Mouse (Mus musculus): ENCODE data around the gene Tcp11l1.

Tcp11l1 gene

GRCm38 (mm10) chr2:104712486-104712809 lies 479 bp upstream of the Tcp11l1 start:
- DNase-seq (ENCODE audit: low spot score): no peak

DNA sequence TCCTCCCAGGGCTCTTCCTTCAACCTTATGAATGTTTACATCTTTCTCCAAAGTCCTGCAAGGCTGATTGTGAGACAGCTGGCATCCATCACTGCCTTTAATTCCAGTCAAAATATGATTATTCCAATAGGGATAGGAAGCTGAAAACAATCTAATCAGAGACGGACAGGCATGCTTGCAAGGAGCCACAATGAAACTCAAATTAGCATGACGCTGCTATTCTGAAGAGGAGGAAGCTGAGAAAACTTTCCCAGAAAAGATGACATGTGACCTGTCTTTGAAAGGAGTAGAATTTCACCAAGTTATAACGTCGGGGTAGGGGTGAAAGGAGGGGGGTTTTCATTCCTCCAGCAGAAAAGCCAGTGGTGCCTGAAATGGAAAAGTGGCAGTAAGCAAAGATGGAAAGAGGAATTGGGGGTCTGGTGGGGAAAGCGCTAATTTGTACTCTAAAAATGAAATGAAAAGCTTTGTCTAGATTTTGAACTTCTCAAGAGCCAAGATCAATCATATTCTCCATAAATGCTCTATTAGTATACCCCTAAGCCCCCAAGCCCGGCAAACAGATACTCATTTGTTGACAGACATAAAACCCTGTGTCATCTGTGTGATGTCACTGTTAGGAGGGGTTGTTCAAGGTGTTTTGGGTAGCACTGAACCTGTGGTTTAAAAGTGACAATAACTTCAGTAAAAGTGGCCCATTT lies 1.1 kb downstream of the Tcp11l1 start:
- no peak for DNase-seq (ENCODE audit: low spot score)

DNA sequence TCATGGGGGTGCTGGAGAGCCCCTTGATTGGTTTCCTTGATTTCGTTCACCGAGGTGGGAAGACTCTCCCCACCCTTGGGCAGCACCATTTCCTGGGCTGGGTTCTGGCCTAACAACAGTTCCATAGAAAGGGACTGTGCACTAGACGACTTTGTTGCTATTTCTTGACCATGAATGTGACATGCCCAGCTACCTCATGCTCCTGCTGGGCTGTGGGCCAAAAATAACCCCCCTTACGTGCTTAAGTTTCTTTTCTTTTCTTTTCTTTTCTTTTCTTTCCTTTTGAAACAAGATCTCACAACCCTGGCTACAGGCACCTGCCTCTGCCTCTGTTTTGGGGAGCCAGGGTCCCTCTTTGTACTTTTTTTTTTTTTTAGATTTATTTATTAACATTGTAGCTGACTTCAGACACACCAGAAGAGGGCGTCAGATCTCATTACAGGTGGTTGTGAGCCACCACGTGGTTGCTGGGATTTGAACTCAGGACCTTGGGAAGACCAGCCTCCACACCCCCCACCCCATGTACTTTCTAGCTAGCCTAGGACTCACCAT lies 2.1 kb downstream of the Tcp11l1 start:
- no peak for DNase-seq (ENCODE audit: low spot score)

GRCm38 (mm10) chr2:104704355-104704754 lies 7.6 kb downstream of the Tcp11l1 start:
- no peak for DNase-seq (ENCODE audit: low spot score)

DNA sequence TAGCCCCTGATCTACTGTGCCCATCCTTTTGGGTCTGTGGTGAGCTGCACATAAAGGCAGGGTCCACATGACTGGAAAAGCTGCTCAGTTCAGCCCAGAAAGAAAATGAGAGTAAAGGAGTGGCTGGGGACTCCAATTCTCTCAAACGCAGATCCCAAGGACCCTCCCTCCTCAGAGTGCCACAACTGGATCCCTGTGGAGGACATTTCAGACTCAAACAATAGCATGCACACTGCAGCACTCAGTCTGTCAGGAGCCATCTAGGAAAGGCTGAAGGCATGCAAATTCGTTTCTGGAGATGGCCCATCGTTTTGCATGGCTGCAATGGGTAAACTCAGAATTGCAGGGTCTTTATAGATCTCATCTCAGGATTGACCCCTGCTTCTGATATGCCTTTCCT lies 8.8 kb downstream of the Tcp11l1 start:
- no peak for DNase-seq (ENCODE audit: low spot score)

DNA sequence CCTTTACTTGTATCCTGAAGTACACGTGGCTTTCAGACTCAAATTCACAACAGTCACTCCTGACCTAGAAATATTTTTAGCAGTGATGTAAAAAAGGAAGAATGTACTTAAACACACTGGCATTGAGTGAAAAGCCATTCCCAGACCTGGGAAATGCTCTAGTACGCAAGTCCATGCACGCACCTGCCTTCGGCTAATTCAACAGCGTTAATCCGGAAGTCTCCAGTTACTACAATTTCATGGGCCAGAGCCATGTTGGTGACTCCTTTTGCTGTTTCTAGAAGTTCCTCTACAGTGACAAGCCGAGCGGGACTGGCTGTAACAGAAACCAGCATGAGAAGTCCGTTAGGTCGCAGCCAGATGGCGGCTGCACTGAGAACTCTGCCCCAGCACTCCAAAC lies 12.3 kb downstream of the Tcp11l1 start:
- no peak for DNase-seq (ENCODE audit: low spot score)

- DNase-seq (ENCODE audit: low spot score): no peak
Measured at GRCm38 (mm10) chr2:104692551-104692950, 19.4 kb downstream of the Tcp11l1 start.

- DNase-seq (ENCODE audit: low spot score): no peak
Measured at GRCm38 (mm10) chr2:104690720-104691119, 21.2 kb downstream of the Tcp11l1 start.

- no peak for DNase-seq (ENCODE audit: low spot score)
Measured at GRCm38 (mm10) chr2:104688724-104689123, 23.2 kb downstream of the Tcp11l1 start.

- no peak for DNase-seq (ENCODE audit: low spot score)
Measured at GRCm38 (mm10) chr2:104688321-104688720, 23.6 kb downstream of the Tcp11l1 start.

- DNase-seq (ENCODE audit: low spot score): no peak
Measured at GRCm38 (mm10) chr2:104687261-104687660, 24.7 kb downstream of the Tcp11l1 start.

GRCm38 (mm10) chr2:104685418-104685817 lies 26.6 kb downstream of the Tcp11l1 start:
- DNase-seq (ENCODE audit: low spot score): peak; percentile 43

DNA sequence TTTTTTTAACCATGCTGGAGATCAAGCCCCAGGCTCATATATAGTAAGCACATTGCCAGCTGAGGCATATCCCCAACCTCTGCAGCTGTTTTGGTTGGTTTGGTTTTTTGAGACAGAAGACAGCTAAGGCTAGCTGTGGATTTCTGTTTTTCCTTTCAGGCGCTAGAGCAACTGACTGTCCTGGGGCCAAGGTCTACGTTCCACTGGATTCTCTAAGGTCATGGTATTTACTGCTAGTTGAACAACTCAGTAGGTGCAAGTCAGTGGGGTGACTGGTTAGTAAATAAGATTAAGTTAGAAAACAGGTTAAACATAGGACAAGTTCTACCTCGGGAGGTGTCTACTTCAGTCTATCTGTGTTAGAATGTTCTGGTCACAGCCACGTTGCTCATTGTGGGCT lies 27.2 kb downstream of the Tcp11l1 start:
- DNase-seq (ENCODE audit: low spot score): no peak

- no peak for DNase-seq (ENCODE audit: low spot score)
Measured at GRCm38 (mm10) chr2:104677326-104677725, 34.6 kb downstream of the Tcp11l1 start.

DNA sequence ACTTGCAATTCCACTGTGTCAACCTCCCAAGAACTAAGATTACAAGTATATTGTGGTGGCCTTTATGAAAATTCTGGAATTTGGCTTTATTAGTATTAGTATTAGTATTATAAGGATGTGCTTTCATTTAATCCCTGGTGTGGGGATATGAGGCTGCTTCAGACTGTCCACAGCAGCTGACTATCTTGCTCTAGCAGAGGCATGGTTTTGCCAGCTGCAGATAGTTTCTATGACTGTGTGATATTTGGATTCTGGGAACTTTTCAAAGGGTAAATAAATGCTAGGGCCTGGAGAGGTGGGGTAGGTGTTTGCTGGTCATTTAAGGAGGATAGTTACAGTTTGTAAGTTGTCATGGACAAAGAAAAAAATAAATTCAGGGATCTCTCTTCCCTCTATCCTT lies 40.2 kb downstream of the Tcp11l1 start:
- no peak for DNase-seq (ENCODE audit: low spot score)

DNA sequence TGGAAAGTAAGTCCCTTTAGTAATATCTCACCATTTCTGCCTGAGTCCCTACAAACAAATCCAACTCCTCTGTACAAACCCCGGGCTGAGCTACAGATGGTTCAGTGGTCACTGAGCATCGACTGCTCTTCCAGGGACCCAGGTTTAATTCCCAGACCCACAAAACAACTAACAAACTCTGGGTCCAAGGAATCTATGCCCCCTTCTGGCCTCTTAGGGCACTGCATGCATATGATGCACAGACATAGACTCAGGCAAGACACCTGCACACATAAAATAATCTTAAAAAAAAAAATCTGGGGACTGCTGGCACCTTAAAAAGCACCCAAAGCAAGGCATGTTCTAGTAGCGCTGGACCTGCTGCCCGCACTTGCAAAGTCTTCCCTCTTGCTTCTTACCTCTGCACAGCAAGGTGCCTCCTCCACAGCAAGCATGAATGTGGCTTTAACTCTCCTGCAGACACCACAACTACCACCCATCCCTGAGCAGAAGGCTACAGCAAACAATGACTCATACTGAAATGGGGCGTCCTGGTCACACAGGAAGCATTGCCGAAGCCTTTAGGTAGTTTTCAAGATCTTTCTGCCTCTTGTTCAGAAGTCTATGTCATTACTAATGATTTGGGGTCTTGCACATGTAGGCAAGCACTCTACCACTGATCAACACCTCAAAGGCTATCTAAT lies 42.7 kb downstream of the Tcp11l1 start:
- DNase-seq (ENCODE audit: low spot score): no peak

- no peak for DNase-seq (ENCODE audit: low spot score)
Measured at GRCm38 (mm10) chr2:104663372-104664100, 48.4 kb downstream of the Tcp11l1 start.

DNA sequence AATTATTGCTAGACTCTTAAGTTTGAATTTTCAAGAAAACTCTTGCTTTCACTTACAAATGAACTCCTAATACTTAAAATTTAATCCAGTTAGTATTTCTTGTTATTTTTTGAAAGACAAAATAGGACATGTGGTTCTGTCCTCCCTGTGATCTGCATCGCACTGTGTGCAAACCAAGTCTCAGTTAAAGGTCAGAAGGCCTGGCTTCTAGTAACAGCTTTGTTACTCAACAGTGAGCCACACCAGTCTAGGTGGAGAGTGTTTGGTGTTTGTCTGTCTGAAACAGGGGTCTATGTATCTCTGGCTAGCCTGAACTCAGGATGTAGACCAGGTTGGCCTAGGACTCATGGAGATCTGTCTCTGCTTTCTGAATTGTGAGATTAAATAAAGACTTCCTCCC lies 53.3 kb downstream of the Tcp11l1 start:
- DNase-seq (ENCODE audit: low spot score): no peak

DNA sequence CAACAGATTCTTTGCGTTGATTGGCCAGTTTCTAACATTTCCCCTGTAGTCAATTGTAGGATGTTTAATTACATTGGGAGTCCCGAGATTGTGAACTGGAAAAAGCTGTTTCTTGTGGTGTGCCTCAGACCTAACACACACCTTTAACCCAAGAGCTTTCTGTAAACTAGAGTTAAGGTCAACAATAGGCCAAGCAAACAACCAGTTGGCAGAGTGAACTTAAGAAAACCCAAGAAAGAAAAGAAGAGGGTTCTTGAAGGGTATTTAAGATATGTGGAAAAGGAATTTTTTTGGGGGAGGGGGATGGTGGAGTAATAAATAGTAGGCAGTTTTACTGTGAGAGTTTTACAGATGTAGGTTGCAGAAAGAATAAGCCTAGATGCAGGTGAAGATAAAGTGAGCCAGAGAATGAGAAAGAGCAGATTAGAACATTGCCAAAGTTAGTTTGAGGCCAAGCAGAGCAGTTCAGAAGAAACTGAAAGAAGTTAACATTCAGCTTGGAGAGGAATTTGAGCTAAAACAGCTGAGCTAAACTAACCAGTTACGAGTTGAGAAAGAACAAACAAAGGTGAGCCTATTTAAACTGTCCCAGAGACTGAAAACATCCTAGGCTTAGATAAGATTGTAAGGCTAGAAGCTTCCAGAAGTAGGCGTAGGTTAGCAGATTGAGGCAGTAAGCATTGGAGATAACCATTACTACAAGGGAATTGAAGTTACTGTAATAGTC lies 95.8 kb downstream of the Tcp11l1 start:
- DNase-seq (ENCODE audit: low spot score): no peak

GRCm38 (mm10) chr2:104614786-104615185 lies 97.2 kb downstream of the Tcp11l1 start:
- no peak for DNase-seq (ENCODE audit: low spot score)
